Mouse (Mus musculus): ENCODE data around the gene Fbxo9. TPM values are rescaled to one million over a fixed set of nuclear protein-coding genes. Genes with fewer than 3 reads are reported as not detected.

Gene Fbxo9
- polyA plus RNA-seq, 1 experiment = 16.4 TPM

- TF ChIP-seq POLR2A (IDR thresholded peaks at IDR 0.05; ENCODE audit: insufficient read depth, low read length) = no peak
- TF ChIP-seq CTCF (IDR thresholded peaks at IDR 0.05; ENCODE audit: low read depth, low read length) = no peak
- no peak for TF ChIP-seq EP300 (IDR thresholded peaks at IDR 0.05; ENCODE audit: insufficient read depth, low read depth, low read length)
- Histone ChIP-seq H3K9me3 (replicated peaks; ENCODE audit: control insufficient read depth, insufficient read depth, low read length, poor library complexity, severe bottlenecking) (0 out of 2 replicates have a peak, but pooled peaks cover 3% of the 10 kb centered on the region), H3K27ac (ENCODE audit: insufficient read depth, low read length) (no peak overlapping the region), H3K9ac (ENCODE audit: low read depth, poor library complexity, severe bottlenecking) (no peak overlapping the region), H3K27me3 (ENCODE audit: control insufficient read depth, insufficient read depth, low read length, poor library complexity, severe bottlenecking) (no peaks in the 10 kb centered on the region), H3K4me3 (ENCODE audit: low read depth, low read length) (no peak overlapping the region), H3K36me3 (ENCODE audit: control insufficient read depth, insufficient read depth, low read length, poor library complexity, severe bottlenecking) (no peaks in the 10 kb centered on the region), H3K4me1 (ENCODE audit: control insufficient read depth, insufficient read depth, low read length) (no peaks in the 10 kb centered on the region)
Observed at GRCm38 (mm10) chr9:78146099-78146498, 37.2 kb upstream of the Fbxo9 start.

- no peaks in the 10 kb centered on the region for H3K36me3 ChIP-seq (ENCODE audit: control insufficient read depth, insufficient read depth, low read length, poor library complexity, severe bottlenecking)
- no peak overlapping the region for H3K4me3 ChIP-seq (ENCODE audit: low read depth, low read length)
- TF ChIP-seq CTCF (IDR thresholded peaks at IDR 0.05; ENCODE audit: low read depth, low read length) = no peak
- TF ChIP-seq EP300 (IDR thresholded peaks at IDR 0.05; ENCODE audit: insufficient read depth, low read depth, low read length) = no peak
- TF ChIP-seq POLR2A (IDR thresholded peaks at IDR 0.05; ENCODE audit: insufficient read depth, low read length) = no peak
- no peaks in the 10 kb centered on the region for H3K4me1 ChIP-seq (ENCODE audit: control insufficient read depth, insufficient read depth, low read length)
- H3K9ac ChIP-seq (ENCODE audit: low read depth, poor library complexity, severe bottlenecking) = no peak overlapping the region
- no peak overlapping the region for H3K27ac ChIP-seq (ENCODE audit: insufficient read depth, low read length)
- H3K9me3 ChIP-seq (replicated peaks; ENCODE audit: control insufficient read depth, insufficient read depth, low read length, poor library complexity, severe bottlenecking) = 0 out of 2 replicates have a peak, but pooled peaks cover 3% of the 10 kb centered on the region
- H3K27me3 ChIP-seq (ENCODE audit: control insufficient read depth, insufficient read depth, low read length, poor library complexity, severe bottlenecking) = no peaks in the 10 kb centered on the region
Observed at GRCm38 (mm10) chr9:78139463-78139862, 30.6 kb upstream of the Fbxo9 start.

GRCm38 (mm10) chr9:78138044-78138676 lies 29.3 kb upstream of the Fbxo9 start:
- Histone ChIP-seq H3K4me1 (ENCODE audit: control insufficient read depth, insufficient read depth, low read length) (no peaks in the 10 kb centered on the region), H3K27ac (ENCODE audit: insufficient read depth, low read length) (no peak overlapping the region), H3K9ac (ENCODE audit: low read depth, poor library complexity, severe bottlenecking) (no peak overlapping the region), H3K36me3 (ENCODE audit: control insufficient read depth, insufficient read depth, low read length, poor library complexity, severe bottlenecking) (no peaks in the 10 kb centered on the region), H3K4me3 (ENCODE audit: low read depth, low read length) (no peak overlapping the region), H3K27me3 (ENCODE audit: control insufficient read depth, insufficient read depth, low read length, poor library complexity, severe bottlenecking) (no peaks in the 10 kb centered on the region), H3K9me3 (replicated peaks; ENCODE audit: control insufficient read depth, insufficient read depth, low read length, poor library complexity, severe bottlenecking) (0 out of 2 replicates have a peak, but pooled peaks cover 3% of the 10 kb centered on the region)
- TF ChIP-seq EP300 (IDR thresholded peaks at IDR 0.05; ENCODE audit: insufficient read depth, low read depth, low read length) = no peak
- TF ChIP-seq POLR2A (IDR thresholded peaks at IDR 0.05; ENCODE audit: insufficient read depth, low read length) = no peak
- no peak for TF ChIP-seq CTCF (IDR thresholded peaks at IDR 0.05; ENCODE audit: low read depth, low read length)

- Histone ChIP-seq H3K9me3 (replicated peaks; ENCODE audit: control insufficient read depth, insufficient read depth, low read length, poor library complexity, severe bottlenecking) (no peaks in the 10 kb centered on the region), H3K27ac (ENCODE audit: insufficient read depth, low read length) (no peak overlapping the region), H3K4me1 (ENCODE audit: control insufficient read depth, insufficient read depth, low read length) (no peaks in the 10 kb centered on the region), H3K9ac (ENCODE audit: low read depth, poor library complexity, severe bottlenecking) (no peak overlapping the region), H3K36me3 (ENCODE audit: control insufficient read depth, insufficient read depth, low read length, poor library complexity, severe bottlenecking) (no peaks in the 10 kb centered on the region), H3K27me3 (ENCODE audit: control insufficient read depth, insufficient read depth, low read length, poor library complexity, severe bottlenecking) (no peaks in the 10 kb centered on the region), H3K4me3 (ENCODE audit: low read depth, low read length) (no peak overlapping the region)
- TF ChIP-seq POLR2A (IDR thresholded peaks at IDR 0.05; ENCODE audit: insufficient read depth, low read length) (no peak), EP300 (IDR thresholded peaks at IDR 0.05; ENCODE audit: insufficient read depth, low read depth, low read length) (no peak), CTCF (IDR thresholded peaks at IDR 0.05; ENCODE audit: low read depth, low read length) (no peak)
Observed at GRCm38 (mm10) chr9:78135658-78136057, 26.8 kb upstream of the Fbxo9 start.

GRCm38 (mm10) chr9:78126643-78127042 lies 17.8 kb upstream of the Fbxo9 start:
- Histone ChIP-seq H3K27ac (ENCODE audit: insufficient read depth, low read length) (no peak overlapping the region), H3K9ac (ENCODE audit: low read depth, poor library complexity, severe bottlenecking) (no peak overlapping the region), H3K27me3 (ENCODE audit: control insufficient read depth, insufficient read depth, low read length, poor library complexity, severe bottlenecking) (no peaks in the 10 kb centered on the region), H3K9me3 (replicated peaks; ENCODE audit: control insufficient read depth, insufficient read depth, low read length, poor library complexity, severe bottlenecking) (no peaks in the 10 kb centered on the region), H3K4me1 (ENCODE audit: control insufficient read depth, insufficient read depth, low read length) (no peaks in the 10 kb centered on the region), H3K36me3 (ENCODE audit: control insufficient read depth, insufficient read depth, low read length, poor library complexity, severe bottlenecking) (no peaks in the 10 kb centered on the region), H3K4me3 (ENCODE audit: low read depth, low read length) (no peak overlapping the region)
- TF ChIP-seq EP300 (IDR thresholded peaks at IDR 0.05; ENCODE audit: insufficient read depth, low read depth, low read length) (no peak), CTCF (IDR thresholded peaks at IDR 0.05; ENCODE audit: low read depth, low read length) (no peak), POLR2A (IDR thresholded peaks at IDR 0.05; ENCODE audit: insufficient read depth, low read length) (no peak)

- TF ChIP-seq POLR2A (IDR thresholded peaks at IDR 0.05; ENCODE audit: insufficient read depth, low read length) (no peak), CTCF (IDR thresholded peaks at IDR 0.05; ENCODE audit: low read depth, low read length) (no peak), EP300 (IDR thresholded peaks at IDR 0.05; ENCODE audit: insufficient read depth, low read depth, low read length) (no peak)
- Histone ChIP-seq H3K36me3 (ENCODE audit: control insufficient read depth, insufficient read depth, low read length, poor library complexity, severe bottlenecking) (no peaks in the 10 kb centered on the region), H3K27ac (ENCODE audit: insufficient read depth, low read length) (no peak overlapping the region)
Observed at GRCm38 (mm10) chr9:78126007-78126406, 17.1 kb upstream of the Fbxo9 start.

More at GRCm38 (mm10) chr9:78126007-78126406, 17.1 kb upstream of the Fbxo9 start:
- Histone ChIP-seq H3K27me3 (ENCODE audit: control insufficient read depth, insufficient read depth, low read length, poor library complexity, severe bottlenecking) (no peaks in the 10 kb centered on the region), H3K4me1 (ENCODE audit: control insufficient read depth, insufficient read depth, low read length) (no peaks in the 10 kb centered on the region), H3K9ac (ENCODE audit: low read depth, poor library complexity, severe bottlenecking) (no peak overlapping the region), H3K4me3 (ENCODE audit: low read depth, low read length) (no peak overlapping the region), H3K9me3 (replicated peaks; ENCODE audit: control insufficient read depth, insufficient read depth, low read length, poor library complexity, severe bottlenecking) (no peaks in the 10 kb centered on the region)
